Mouse (Mus musculus) midbrain, embryonic 10.5 days (tissue): ENCODE measurements at regions not wholly inside any gene's neighbourhood (a gene's known extent, or its start where the extent isn't known, plus 50 kb on each side); places are given as distances from the start of the nearest gene placed in this dataset.
A peak's percentile ranks its signal among the peaks of the same experiment; 100 is the strongest.

Experiments used
- DNase-seq: peaks from one replicate; pipeline ENCODE4 v3.0.0-alpha.2; 2017; ENCODE audit warnings: low spot score
- H3K27ac ChIP-seq: fragments of 300-500 bp; sonication (generic); replicated peaks from 2 replicates; pipeline ENCODE4 v1.5.1; 2016; ENCODE audit warnings: mild to moderate bottlenecking
- H3K27me3 ChIP-seq: fragments of 300-500 bp; sonication (generic); 2 replicates; pipeline ENCODE4 v1.6.1; 2016; ENCODE audit warnings: low read depth, mild to moderate bottlenecking; ENCODE audit not compliant: poor library complexity, severe bottlenecking
- H3K36me3 ChIP-seq: fragments of 300-500 bp; sonication (generic); 2 replicates; pipeline ENCODE4 v1.6.1; 2016; ENCODE audit warnings: mild to moderate bottlenecking, moderate library complexity
- H3K4me1 ChIP-seq: fragments of 300-500 bp; sonication (generic); 2 replicates; pipeline ENCODE4 v1.6.1; 2016
- H3K4me3 ChIP-seq: fragments of 300-500 bp; sonication (generic); 2 replicates; pipeline ENCODE4 v1.5.1; 2016; ENCODE audit warnings: mild to moderate bottlenecking, moderate library complexity
- H3K9me3 ChIP-seq: fragments of 300-500 bp; sonication (generic); replicated peaks from 2 replicates; pipeline ENCODE4 v1.6.1; 2016; ENCODE audit warnings: mild to moderate bottlenecking
- WGBS: fragments of 180-500 bp; shearing (Covaris S2); methylation state at CpG from one replicate; pipeline ENCODE4 v1.1.7; 2016; 5-methylcytosine and 5-hydroxymethylcytosine counted together

DNA sequence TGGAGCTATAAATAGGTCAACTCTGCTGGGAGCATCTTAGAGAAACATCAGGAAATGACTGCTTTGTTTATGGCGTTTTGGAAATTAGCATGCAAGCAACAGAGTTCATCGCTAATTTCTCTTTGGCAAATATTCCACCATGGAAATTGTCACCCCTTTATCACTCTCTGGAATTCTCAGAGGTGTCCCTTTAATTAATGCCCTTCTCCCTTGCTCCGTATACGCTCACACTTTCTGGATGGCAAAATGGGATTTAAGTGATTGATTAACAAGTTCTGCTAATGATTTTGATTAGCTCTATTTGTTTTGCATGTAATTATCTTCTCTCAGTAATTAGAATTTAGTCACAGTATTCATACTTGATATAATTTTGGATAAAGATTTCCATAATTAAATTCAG, 100.4 kb downstream of the Otud1 start:
- Histone ChIP-seq H3K27me3 (no peaks in the 10 kb centered on the region), H3K9me3 (no peaks in the 10 kb centered on the region), H3K27ac (no peak overlapping the region), H3K36me3 (no peaks in the 10 kb centered on the region), H3K4me1 (no peaks in the 10 kb centered on the region), H3K4me3 (no peak overlapping the region)
- no peak for DNase-seq
- WGBS: 84% methylated on average over 4 of the region's 4 CpGs

DNA sequence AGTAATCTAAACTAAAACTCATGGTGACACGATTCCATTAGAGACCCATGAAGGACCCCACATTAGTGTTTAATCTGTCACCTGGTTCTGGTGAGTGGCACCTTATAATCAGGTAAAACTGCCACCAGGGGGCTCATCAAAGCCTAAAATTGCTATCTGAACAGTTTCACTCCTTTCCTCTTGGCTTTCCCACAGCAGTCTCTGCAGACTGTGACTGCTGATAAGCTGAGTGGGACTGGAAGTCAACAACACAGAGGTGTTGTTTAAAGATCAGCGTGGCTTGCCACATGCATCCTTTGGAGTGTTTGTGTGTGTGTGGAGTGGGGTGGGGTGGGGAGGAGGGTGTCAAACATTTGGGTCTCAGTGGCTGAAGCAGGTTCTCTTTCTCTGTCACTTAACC, 101.6 kb downstream of the Otud1 start:
- no peak overlapping the region for H3K27ac ChIP-seq
- DNase-seq: no peak
- no peaks in the 10 kb centered on the region for H3K9me3 ChIP-seq
- no peaks in the 10 kb centered on the region for H3K27me3 ChIP-seq
- H3K4me1 ChIP-seq: no peaks in the 10 kb centered on the region
- WGBS: 54% methylated on average over 2 of the region's 2 CpGs
- H3K4me3 ChIP-seq: no peak overlapping the region
- no peaks in the 10 kb centered on the region for H3K36me3 ChIP-seq

- no peaks in the 10 kb centered on the region for H3K9me3 ChIP-seq
- 84% methylated on average over 6 of the region's 6 CpGs for WGBS
- no peak overlapping the region for H3K4me3 ChIP-seq
- H3K36me3 ChIP-seq: no peaks in the 10 kb centered on the region
- no peaks in the 10 kb centered on the region for H3K27me3 ChIP-seq
- no peak for DNase-seq
- no peak overlapping the region for H3K27ac ChIP-seq
- H3K4me1 ChIP-seq: no peaks in the 10 kb centered on the region
Measured at GRCm38 (mm10) chr2:19759577-19759976, 102.0 kb downstream of the Otud1 start.

DNA sequence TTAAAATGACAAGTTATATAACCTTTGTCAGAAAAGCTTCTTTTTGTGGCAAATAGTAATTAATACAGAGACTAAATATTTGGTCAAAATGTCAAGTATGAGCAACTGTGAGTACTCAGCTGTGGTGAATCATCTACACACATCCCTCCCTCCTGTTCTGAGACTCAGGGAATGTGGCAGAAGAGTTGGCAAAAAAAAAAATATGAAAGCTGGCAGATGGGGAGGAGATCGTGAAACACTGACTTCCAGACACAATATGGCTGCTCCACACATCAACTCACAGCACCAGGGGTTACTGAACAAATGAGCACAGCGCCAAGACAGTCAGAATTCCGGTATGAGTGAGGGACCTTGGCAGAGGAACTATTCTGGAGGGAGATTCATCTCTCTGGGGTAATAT, 105.4 kb downstream of the Otud1 start:
- no peaks in the 10 kb centered on the region for H3K36me3 ChIP-seq
- no peak overlapping the region for H3K4me3 ChIP-seq
- no peaks in the 10 kb centered on the region for H3K27me3 ChIP-seq
- DNase-seq: no peak
- H3K4me1 ChIP-seq: no peaks in the 10 kb centered on the region
- no peak overlapping the region for H3K27ac ChIP-seq
- no peaks in the 10 kb centered on the region for H3K9me3 ChIP-seq
- 81% methylated on average over 3 of the region's 3 CpGs for WGBS

GRCm38 (mm10) chr2:19784913-19785312, 124.7 kb upstream of the Etl4 start:
- H3K4me3 ChIP-seq: no peak overlapping the region
- H3K4me1 ChIP-seq: no peaks in the 10 kb centered on the region
- 98% methylated on average over 2 of the region's 2 CpGs for WGBS
- H3K27ac ChIP-seq: no peak overlapping the region
- no peak for DNase-seq
- H3K9me3 ChIP-seq: no peaks in the 10 kb centered on the region
- no peaks in the 10 kb centered on the region for H3K27me3 ChIP-seq
- H3K36me3 ChIP-seq: no peaks in the 10 kb centered on the region

DNA sequence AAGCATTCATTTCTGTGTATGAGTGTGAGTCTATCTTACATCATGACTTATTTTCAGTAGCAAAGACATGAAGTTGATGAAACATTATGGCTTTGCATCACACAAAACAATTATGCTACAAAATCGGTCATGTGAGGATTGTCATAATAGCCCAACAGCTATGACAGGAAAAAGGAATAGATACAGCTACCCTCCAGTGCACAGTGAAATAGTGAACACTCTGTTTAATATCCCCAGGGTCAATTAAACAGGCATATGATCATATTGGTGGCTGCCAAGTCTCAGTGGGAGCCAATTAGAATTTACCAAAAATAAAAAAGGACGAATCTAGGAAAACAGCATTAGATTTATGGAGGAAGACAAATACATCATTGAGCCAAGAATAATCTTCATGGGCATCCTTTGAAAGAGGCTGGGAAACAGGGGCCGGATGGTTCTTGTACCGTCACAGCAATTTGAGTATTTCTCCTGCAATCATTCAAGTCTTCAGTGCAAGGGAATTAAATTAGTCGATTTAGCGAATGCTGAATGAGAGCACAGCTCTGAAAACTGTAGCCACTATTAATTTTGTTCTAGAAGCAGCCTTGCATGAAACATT, 123.8 kb upstream of the Etl4 start:
- 90% methylated on average over 6 of the region's 6 CpGs for WGBS
- H3K36me3 ChIP-seq: no peaks in the 10 kb centered on the region
- no peak for DNase-seq

DNA sequence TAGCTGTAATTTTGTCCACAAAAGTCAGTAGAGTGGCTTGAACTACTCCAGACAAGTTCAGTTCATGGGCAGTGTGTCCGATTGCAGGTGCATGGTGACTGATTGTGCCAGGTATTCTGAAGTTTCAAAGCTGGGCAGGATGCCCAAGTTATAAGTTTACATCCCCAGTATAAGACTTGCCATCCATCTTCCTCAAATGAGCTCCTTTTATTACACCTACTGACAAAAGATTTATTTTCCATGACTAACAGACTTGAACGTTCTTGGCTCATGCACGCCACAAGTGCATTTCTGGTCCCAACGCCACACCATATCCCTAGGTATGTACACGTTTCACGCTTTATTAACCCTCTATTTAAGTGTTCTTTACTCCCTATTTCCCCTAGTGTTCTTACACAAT, 117.4 kb upstream of the Etl4 start:
- Histone ChIP-seq H3K27ac (no peak overlapping the region), H3K9me3 (no peaks in the 10 kb centered on the region), H3K27me3 (no peaks in the 10 kb centered on the region), H3K4me3 (no peak overlapping the region), H3K4me1 (peaks cover 3% of the 10 kb centered on the region; the same call in 1 of the 2 replicates), H3K36me3 (no peaks in the 10 kb centered on the region)
- no peak for DNase-seq
- 92% methylated on average over 6 of the region's 6 CpGs for WGBS

More for the DNA sequence above, 123.8 kb upstream of the Etl4 start:
- H3K27ac ChIP-seq: no peak overlapping the region
- H3K4me3 ChIP-seq: no peak overlapping the region
- no peaks in the 10 kb centered on the region for H3K27me3 ChIP-seq
- no peaks in the 10 kb centered on the region for H3K4me1 ChIP-seq
- no peaks in the 10 kb centered on the region for H3K9me3 ChIP-seq

DNA sequence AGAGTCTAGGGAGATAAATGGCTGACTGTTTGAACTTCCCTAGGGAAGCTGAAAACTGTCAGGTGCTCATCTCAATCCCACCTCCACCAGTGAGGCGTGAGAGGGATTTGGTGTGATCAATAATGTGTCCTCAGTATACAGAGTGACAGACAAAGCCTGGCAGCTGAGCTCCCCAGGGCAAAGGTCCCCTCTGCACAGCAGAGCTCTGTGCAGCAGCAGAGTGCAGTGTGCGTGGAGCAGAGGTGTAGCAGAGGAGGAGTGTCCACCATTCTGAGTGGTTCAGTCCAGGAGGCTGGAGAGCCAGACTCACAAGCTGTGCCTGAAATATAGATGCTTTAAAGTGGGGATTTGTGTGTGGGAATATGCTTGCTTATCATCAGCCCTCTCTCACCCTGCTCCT, 112.8 kb upstream of the Etl4 start:
- DNase-seq: peak; percentile 14
- no peak overlapping the region for H3K4me3 ChIP-seq
- H3K4me1 ChIP-seq: peaks cover 6% of the 10 kb centered on the region; the same call in 1 of the 2 replicates
- no peaks in the 10 kb centered on the region for H3K36me3 ChIP-seq
- no peak overlapping the region for H3K27ac ChIP-seq
- H3K9me3 ChIP-seq: no peaks in the 10 kb centered on the region
- no peaks in the 10 kb centered on the region for H3K27me3 ChIP-seq
- 46% methylated on average over 2 of the region's 2 CpGs for WGBS
